Mouse (Mus musculus) left cerebral cortex, adult 9 months (tissue): ENCODE results near the gene Acyp1.

Source experiments
- DNase-seq, 2 experiments: peaks; one replicate each; pipeline ENCODE4 v3.0.0; 2022; ENCODE audit warnings: low spot score in 2 of 2

Gene Acyp1

GRCm38 (mm10) chr12:85233376-85234358, 54.6 kb downstream of the Acyp1 start:
- DNase-seq, result no peak

GRCm38 (mm10) chr12:85227876-85228599, 60.2 kb downstream of the Acyp1 start:
- DNase-seq, result no peak

GRCm38 (mm10) chr12:85227227-85227626, 61.0 kb downstream of the Acyp1 start:
- no peak for DNase-seq
